Mouse (Mus musculus) stomach, embryonic 15.5 days (tissue): ENCODE data around the gene Kcnc2. TPM values are rescaled to one million over a fixed set of nuclear protein-coding genes. Genes with fewer than 3 reads are reported as not detected.
"Not testable (repeated sequence)": the region's sequence is repeated elsewhere in the genome, so short reads cannot be mapped to it uniquely, and the experiment has no call there.

Source experiments
- ATAC-seq: fragments of 200-750 bp; cut with Nextera tagmentation; 2 replicates; pipeline ENCODE4 v1.8.0; 2017; ENCODE audit warnings: low read depth, moderate number of reproducible peaks, moderate TSS enrichment; ENCODE audit not compliant: insufficient read depth, low FRiP score
- H3K27ac ChIP-seq: fragments of 300-500 bp; sonication (generic); 2 replicates; pipeline ENCODE4 v1.5.1; 2015; ENCODE audit warnings: mild to moderate bottlenecking, inconsistent platforms
- H3K27me3 ChIP-seq: fragments of 300-500 bp; sonication (generic); replicated peaks from 2 replicates; pipeline ENCODE4 v1.6.1; 2015; ENCODE audit warnings: inconsistent platforms
- H3K36me3 ChIP-seq: fragments of 300-500 bp; sonication (generic); 2 replicates; pipeline ENCODE4 v1.6.1; 2015; ENCODE audit warnings: inconsistent platforms
- H3K4me1 ChIP-seq: fragments of 300-500 bp; sonication (generic); 2 replicates; pipeline ENCODE4 v1.6.1; 2015; ENCODE audit warnings: inconsistent platforms
- H3K4me2 ChIP-seq: fragments of 300-500 bp; sonication (generic); 2 replicates; pipeline ENCODE4 v1.6.1; 2015; ENCODE audit warnings: mild to moderate bottlenecking, inconsistent platforms
- H3K4me3 ChIP-seq: fragments of 300-500 bp; sonication (generic); replicated peaks from 2 replicates; pipeline ENCODE4 v1.5.1; 2015; ENCODE audit warnings: inconsistent platforms
- H3K9ac ChIP-seq: fragments of 300-500 bp; sonication (generic); 2 replicates; pipeline ENCODE4 v1.6.1; 2015; ENCODE audit warnings: inconsistent platforms
- H3K9me3 ChIP-seq: fragments of 300-500 bp; sonication (generic); 2 replicates; pipeline ENCODE4 v1.6.1; 2016; ENCODE audit warnings: inconsistent platforms
- WGBS: fragments of 180-500 bp; shearing (Covaris S2); methylation state at CpG from one replicate; pipeline ENCODE4 v1.1.7; 2015; 5-methylcytosine and 5-hydroxymethylcytosine counted together
- polyA plus RNA-seq: library from polyadenylated mRNA; unstranded; fragments of >200 nt; fragmentation: Nextera tagmentation; extraction: Ambion mirVana; gene quantifications from 2 replicates; pipeline ENCODE4 v1.2.1, GENCODE M21; 2015

The Kcnc2 gene
- 0.71 and 1.2 TPM in 2 replicates for polyA plus RNA-seq

- peaks cover 24% of the 10 kb centered on the region for H3K27me3 ChIP-seq
- H3K9ac ChIP-seq: 0 out of 2 replicates have a peak within 1 kb of the TSS, but pooled peaks have one; percentile 9
Measured at GRCm38 (mm10) chr10:112270887-112271802, at the start of gene Kcnc2. Gene Kcnc2, plus strand, starts transcription at chr10:112271121.

GRCm38 (mm10) chr10:112227073-112227472 is 43.8 kb upstream of the Kcnc2 start:
- Histone ChIP-seq H3K4me2 (no peak overlapping the region), H3K27ac (no peak overlapping the region), H3K9me3 (no peaks in the 10 kb centered on the region), H3K27me3 (no peaks in the 10 kb centered on the region), H3K36me3 (no peaks in the 10 kb centered on the region), H3K4me1 (no peaks in the 10 kb centered on the region), H3K9ac (no peak overlapping the region), H3K4me3 (no peak overlapping the region)
- 71% methylated on average over 1 of the region's 1 CpGs for WGBS
- no peak for ATAC-seq

More at GRCm38 (mm10) chr10:112270887-112271802, at the start of gene Kcnc2:
- H3K4me2 ChIP-seq: peak within 1 kb of the TSS; percentile 95
- no peak within 1 kb of the TSS for H3K27ac ChIP-seq
- 1% methylated on average over 20 of the region's 20 CpGs for WGBS
- peaks cover 18% of the 10 kb centered on the region for H3K4me1 ChIP-seq
- peak within 1 kb of the TSS; percentile 48 for H3K4me3 ChIP-seq
- no peaks in the 10 kb centered on the region for H3K36me3 ChIP-seq
- no peaks in the 10 kb centered on the region for H3K9me3 ChIP-seq
- ATAC-seq: peak; percentile 61; the same call in 1 of the 2 replicates

- H3K27ac ChIP-seq, H3K4me2 ChIP-seq, H3K4me1 ChIP-seq, H3K9me3 ChIP-seq, H3K36me3 ChIP-seq, H3K27me3 ChIP-seq, H3K9ac ChIP-seq, H3K4me3 ChIP-seq, ATAC-seq: not testable (repeated sequence)
- WGBS: 46% methylated on average over 6 of the region's 6 CpGs
Measured at GRCm38 (mm10) chr10:112229091-112229843, 41.7 kb upstream of the Kcnc2 start.

- not testable (repeated sequence) for H3K9ac ChIP-seq, H3K4me3 ChIP-seq, H3K9me3 ChIP-seq, ATAC-seq, H3K4me2 ChIP-seq, H3K27ac ChIP-seq, H3K27me3 ChIP-seq, H3K36me3 ChIP-seq, H3K4me1 ChIP-seq
- WGBS: 23% methylated on average over 1 of the region's 1 CpGs
Measured at GRCm38 (mm10) chr10:112232733-112233132, 38.2 kb upstream of the Kcnc2 start.

GRCm38 (mm10) chr10:112235396-112235940 is 35.5 kb upstream of the Kcnc2 start:
- not testable (repeated sequence) for ATAC-seq, H3K27me3 ChIP-seq, H3K4me3 ChIP-seq, H3K4me2 ChIP-seq, H3K36me3 ChIP-seq, H3K9ac ChIP-seq, H3K27ac ChIP-seq, H3K9me3 ChIP-seq, H3K4me1 ChIP-seq
- 77% methylated on average over 5 of the region's 5 CpGs for WGBS

GRCm38 (mm10) chr10:112248273-112248672 is 22.6 kb upstream of the Kcnc2 start:
- Histone ChIP-seq H3K27me3 (no peaks in the 10 kb centered on the region), H3K27ac (no peak overlapping the region), H3K4me3 (no peak overlapping the region), H3K36me3 (no peaks in the 10 kb centered on the region), H3K4me1 (no peaks in the 10 kb centered on the region), H3K9ac (no peak overlapping the region), H3K9me3 (no peaks in the 10 kb centered on the region), H3K4me2 (no peak overlapping the region)
- ATAC-seq: no peak
- 75% methylated on average over 2 of the region's 2 CpGs for WGBS

GRCm38 (mm10) chr10:112263467-112263866 is 7.5 kb upstream of the Kcnc2 start:
- no peaks in the 10 kb centered on the region for H3K27me3 ChIP-seq
- no peaks in the 10 kb centered on the region for H3K9me3 ChIP-seq
- ATAC-seq: no peak
- 63% methylated on average over 3 of the region's 3 CpGs for WGBS
- H3K4me1 ChIP-seq: no peaks in the 10 kb centered on the region
- no peak overlapping the region for H3K27ac ChIP-seq
- no peak overlapping the region for H3K4me2 ChIP-seq
- no peak overlapping the region for H3K9ac ChIP-seq
- no peaks in the 10 kb centered on the region for H3K36me3 ChIP-seq
- no peak overlapping the region for H3K4me3 ChIP-seq

GRCm38 (mm10) chr10:112269481-112269880 is 1.4 kb upstream of the Kcnc2 start:
- peaks cover 18% of the 10 kb centered on the region for H3K4me1 ChIP-seq
- H3K4me3 ChIP-seq: no peak overlapping the region
- peaks cover 24% of the 10 kb centered on the region for H3K27me3 ChIP-seq
- H3K9ac ChIP-seq: no peak overlapping the region
- no peak overlapping the region for H3K27ac ChIP-seq
- H3K36me3 ChIP-seq: no peaks in the 10 kb centered on the region
- no peaks in the 10 kb centered on the region for H3K9me3 ChIP-seq
- ATAC-seq: no peak
- H3K4me2 ChIP-seq: peak overlapping the region; percentile 95; the same call in 1 of the 2 replicates
- WGBS: 69% methylated on average over 3 of the region's 3 CpGs

- Histone ChIP-seq H3K4me1 (peaks cover 18% of the 10 kb centered on the region), H3K36me3 (no peaks in the 10 kb centered on the region), H3K4me3 (peak overlapping the region; percentile 48), H3K9me3 (no peaks in the 10 kb centered on the region), H3K4me2 (peak overlapping the region; percentile 95), H3K9ac (0 out of 2 replicates have a peak overlapping the region, but pooled peaks have one; percentile 9), H3K27ac (no peak overlapping the region), H3K27me3 (peaks cover 24% of the 10 kb centered on the region)
- peak; percentile 34; the same call in 1 of the 2 replicates for ATAC-seq
- 2% methylated on average over 43 of the region's 43 CpGs for WGBS
Measured at GRCm38 (mm10) chr10:112269939-112270781, 761 bp upstream of the Kcnc2 start.

GRCm38 (mm10) chr10:112271803-112272165 is 863 bp downstream of the Kcnc2 start:
- ATAC-seq: no peak
- H3K27me3 ChIP-seq: peaks cover 24% of the 10 kb centered on the region
- H3K27ac ChIP-seq: no peak overlapping the region
- no peak overlapping the region for H3K9ac ChIP-seq
- peaks cover 18% of the 10 kb centered on the region for H3K4me1 ChIP-seq
- no peaks in the 10 kb centered on the region for H3K9me3 ChIP-seq
- H3K36me3 ChIP-seq: no peaks in the 10 kb centered on the region
- peak overlapping the region; percentile 95 for H3K4me2 ChIP-seq
- H3K4me3 ChIP-seq: peak overlapping the region; percentile 48
- WGBS: 3% methylated on average over 36 of the region's 36 CpGs

GRCm38 (mm10) chr10:112272171-112272570 is 1.2 kb downstream of the Kcnc2 start:
- peaks cover 18% of the 10 kb centered on the region for H3K4me1 ChIP-seq
- H3K9me3 ChIP-seq: no peaks in the 10 kb centered on the region
- ATAC-seq: no peak
- WGBS: 16% methylated on average over 14 of the region's 14 CpGs
- H3K36me3 ChIP-seq: no peaks in the 10 kb centered on the region
- H3K4me3 ChIP-seq: peak overlapping the region; percentile 48
- H3K27ac ChIP-seq: no peak overlapping the region
- H3K4me2 ChIP-seq: peak overlapping the region; percentile 95
- H3K9ac ChIP-seq: no peak overlapping the region
- peaks cover 24% of the 10 kb centered on the region for H3K27me3 ChIP-seq
